Mouse (Mus musculus) hindbrain, embryonic 15.5 days (tissue): ENCODE measurements around the gene Card6. TPM values are rescaled to one million over a fixed set of nuclear protein-coding genes. Genes with fewer than 3 reads are reported as not detected.

ENCODE experiments used
- ATAC-seq: fragments of 200-750 bp; cut with Nextera tagmentation; 2 replicates; pipeline ENCODE4 v1.8.0; 2017; ENCODE audit warnings: low read depth, moderate number of reproducible peaks, moderate TSS enrichment; ENCODE audit not compliant: low FRiP score
- H3K27ac ChIP-seq: fragments of 300-500 bp; sonication (generic); replicated peaks from 2 replicates; pipeline ENCODE4 v1.5.1; 2015; ENCODE audit warnings: mild to moderate bottlenecking, inconsistent platforms
- H3K27me3 ChIP-seq: fragments of 300-500 bp; sonication (generic); 2 replicates; pipeline ENCODE4 v1.6.1; 2015; ENCODE audit warnings: control low read depth, inconsistent platforms
- H3K36me3 ChIP-seq: fragments of 300-500 bp; sonication (generic); 2 replicates; pipeline ENCODE4 v1.6.1; 2015; ENCODE audit warnings: control low read depth, inconsistent platforms
- H3K4me1 ChIP-seq: fragments of 300-500 bp; sonication (generic); replicated peaks from 2 replicates; pipeline ENCODE4 v1.6.1; 2015; ENCODE audit warnings: control low read depth, inconsistent platforms
- H3K4me2 ChIP-seq: fragments of 300-500 bp; sonication (generic); 2 replicates; pipeline ENCODE4 v1.6.1; 2015; ENCODE audit warnings: moderate library complexity, mild to moderate bottlenecking, inconsistent platforms
- H3K4me3 ChIP-seq: fragments of 300-500 bp; sonication (generic); 2 replicates; pipeline ENCODE4 v1.5.1; 2015; ENCODE audit warnings: mild to moderate bottlenecking, inconsistent platforms
- H3K9ac ChIP-seq: fragments of 300-500 bp; sonication (generic); 2 replicates; pipeline ENCODE4 v1.6.1; 2015; ENCODE audit warnings: inconsistent platforms
- H3K9me3 ChIP-seq: fragments of 300-500 bp; sonication (generic); 2 replicates; pipeline ENCODE4 v1.6.1; 2016; ENCODE audit warnings: control low read depth, inconsistent platforms
- whole genome bisulfite sequencing: fragments of 180-500 bp; shearing (Covaris S2); methylation state at CpG from one replicate; pipeline ENCODE4 v1.1.7; 2015; 5-methylcytosine and 5-hydroxymethylcytosine counted together
- polyA plus RNA-seq: library from polyadenylated mRNA; unstranded; fragments of >200 nt; fragmentation: Nextera tagmentation; extraction: Ambion mirVana; gene quantifications from 2 replicates; pipeline ENCODE4 v1.2.1, GENCODE M21; 2015

Gene Card6
- 0.58 and 0.64 TPM in 2 replicates for polyA plus RNA-seq

DNA sequence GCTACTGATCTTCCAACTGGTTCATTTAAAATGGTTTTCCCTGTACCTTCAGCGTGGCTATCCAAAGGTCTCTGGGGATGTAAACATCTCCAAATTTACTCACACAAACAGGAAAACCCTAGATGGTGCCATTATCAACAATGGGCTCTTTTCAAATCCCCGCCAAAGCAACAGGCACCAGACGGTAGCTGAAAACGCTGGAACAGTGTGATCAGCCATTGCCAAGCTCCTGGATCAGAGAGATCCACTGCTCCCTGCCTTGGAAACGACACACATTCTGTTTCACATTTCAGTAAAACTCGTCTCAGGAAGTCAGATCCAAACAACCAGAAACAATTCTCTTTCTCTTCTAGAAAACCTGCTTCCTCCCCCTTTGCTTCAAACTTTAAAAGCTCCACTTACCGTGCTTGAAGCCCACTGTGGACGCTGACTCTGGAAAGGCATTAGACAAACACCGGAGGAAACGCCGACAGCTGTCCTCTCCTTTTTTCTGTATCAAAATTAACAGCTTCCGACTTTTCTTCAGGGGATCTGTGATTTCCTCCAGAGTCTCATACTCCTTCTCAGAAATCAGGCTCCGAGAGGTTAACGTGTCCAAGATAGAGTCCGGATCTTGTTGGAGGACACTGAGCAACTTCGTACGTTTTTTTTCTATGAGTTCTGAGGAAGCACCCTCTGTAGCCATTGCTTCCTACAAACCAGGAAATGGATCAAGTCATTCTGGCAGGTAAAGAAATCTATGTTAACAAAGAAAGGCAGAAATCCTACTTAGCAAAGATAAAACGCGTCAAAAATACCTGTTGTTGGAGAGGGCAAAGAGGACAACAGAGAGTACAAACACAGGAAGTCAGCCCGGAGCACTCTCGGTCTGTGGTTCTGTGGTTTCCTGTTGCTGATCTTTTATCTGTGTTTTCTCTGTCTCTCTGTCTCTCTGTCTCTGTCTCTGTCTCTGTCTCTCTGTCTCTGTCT lies at the start of gene Card6:
Card6 (minus strand) TSS at position 854 of the 969 bp plus-strand sequence.
- Histone ChIP-seq H3K4me2 (peak within 1 kb of the TSS; percentile 3; the same call in 1 of the 2 replicates), H3K27me3 (no peaks in the 10 kb centered on the region), H3K36me3 (no peaks in the 10 kb centered on the region), H3K4me1 (no peaks in the 10 kb centered on the region), H3K4me3 (peak within 1 kb of the TSS; percentile 11; the same call in 1 of the 2 replicates), H3K9ac (no peak within 1 kb of the TSS), H3K9me3 (no peaks in the 10 kb centered on the region), H3K27ac (no peak within 1 kb of the TSS; the same call in 1 of the 2 replicates)
- no peak for ATAC-seq
- WGBS, result 75% methylated on average over 21 of the region's 21 CpGs

GRCm38 (mm10) chr15:5157386-5157785 lies 49.0 kb upstream of the Card6 start:
- no peak overlapping the region for H3K4me3 ChIP-seq

DNA sequence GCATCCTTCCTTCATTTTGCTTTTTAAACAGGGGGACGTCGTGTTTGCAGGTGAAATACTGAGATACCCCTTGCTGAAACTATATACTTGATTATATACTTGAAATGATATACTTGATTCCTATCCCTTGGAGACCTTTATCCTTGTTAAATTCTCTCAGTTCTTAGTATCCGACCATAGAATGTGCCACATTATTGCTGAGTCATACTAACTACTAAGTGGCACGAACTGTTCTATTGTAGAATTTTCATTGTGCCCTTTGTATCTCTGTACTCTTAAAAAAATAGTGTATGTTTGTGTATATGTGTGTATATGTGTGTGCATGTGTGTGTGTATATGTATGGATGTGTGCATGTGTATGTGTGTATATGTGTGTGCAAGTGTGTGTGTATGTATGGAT lies 48.0 kb upstream of the Card6 start:
- H3K4me1 ChIP-seq, result peaks cover 6% of the 10 kb centered on the region; the same call in 1 of the 2 replicates
- no peaks in the 10 kb centered on the region for H3K9me3 ChIP-seq
- ATAC-seq, result no peak
- H3K9ac ChIP-seq, result no peak overlapping the region
- H3K27ac ChIP-seq, result no peak overlapping the region
- peaks cover under 1% of the 10 kb centered on the region; the same call in 1 of the 2 replicates for H3K36me3 ChIP-seq
- 84% methylated on average over 4 of the region's 4 CpGs for WGBS
- no peak overlapping the region for H3K4me2 ChIP-seq
- H3K27me3 ChIP-seq, result no peaks in the 10 kb centered on the region
- H3K4me3 ChIP-seq, result no peak overlapping the region

More at GRCm38 (mm10) chr15:5157386-5157785, 49.0 kb upstream of the Card6 start:
- WGBS, result 55% methylated on average over 1 of the region's 1 CpGs
- no peak overlapping the region for H3K27ac ChIP-seq
- no peak for ATAC-seq
- no peak overlapping the region for H3K4me2 ChIP-seq
- H3K36me3 ChIP-seq, result peaks cover 4% of the 10 kb centered on the region; the same call in 1 of the 2 replicates
- no peaks in the 10 kb centered on the region for H3K27me3 ChIP-seq
- no peaks in the 10 kb centered on the region for H3K9me3 ChIP-seq
- H3K9ac ChIP-seq, result no peak overlapping the region
- peaks cover 6% of the 10 kb centered on the region; the same call in 1 of the 2 replicates for H3K4me1 ChIP-seq

- no peak overlapping the region for H3K9ac ChIP-seq
- WGBS, result 64% methylated on average over 5 of the region's 5 CpGs
- H3K36me3 ChIP-seq, result no peaks in the 10 kb centered on the region
- no peak for ATAC-seq
- H3K27me3 ChIP-seq, result no peaks in the 10 kb centered on the region
- no peak overlapping the region for H3K4me3 ChIP-seq
- no peak overlapping the region for H3K4me2 ChIP-seq
- no peaks in the 10 kb centered on the region for H3K9me3 ChIP-seq
- no peak overlapping the region for H3K27ac ChIP-seq
- H3K4me1 ChIP-seq, result peaks cover 6% of the 10 kb centered on the region; the same call in 1 of the 2 replicates
Observed at GRCm38 (mm10) chr15:5155093-5155492, 46.8 kb upstream of the Card6 start.

GRCm38 (mm10) chr15:5154621-5155020 lies 46.3 kb upstream of the Card6 start:
- H3K9me3 ChIP-seq, result no peaks in the 10 kb centered on the region
- H3K4me3 ChIP-seq, result no peak overlapping the region
- peaks cover 6% of the 10 kb centered on the region; the same call in 1 of the 2 replicates for H3K4me1 ChIP-seq
- H3K27me3 ChIP-seq, result no peaks in the 10 kb centered on the region
- H3K4me2 ChIP-seq, result no peak overlapping the region
- no peaks in the 10 kb centered on the region for H3K36me3 ChIP-seq
- no peak for ATAC-seq
- no peak overlapping the region for H3K27ac ChIP-seq
- 88% methylated on average over 9 of the region's 9 CpGs for WGBS
- H3K9ac ChIP-seq, result no peak overlapping the region

DNA sequence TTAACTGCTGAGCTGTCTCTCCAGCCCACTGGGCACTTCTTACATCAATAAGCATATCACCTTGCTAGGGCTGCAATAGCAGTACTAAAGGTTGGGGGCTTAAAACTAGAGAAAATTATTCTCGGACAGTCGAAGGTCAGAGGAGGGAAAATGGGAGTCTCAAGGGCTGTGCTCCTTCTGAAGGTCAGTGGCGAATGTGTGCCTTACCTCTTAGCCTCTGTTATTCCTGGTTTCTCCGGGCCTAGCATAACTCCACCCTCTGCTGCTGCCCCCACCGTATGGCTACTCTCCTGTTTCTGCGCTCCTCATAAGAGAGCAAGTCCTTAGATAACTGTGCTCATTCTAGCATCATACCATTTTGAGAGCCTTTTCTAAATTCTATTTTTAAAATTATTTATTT lies 43.8 kb upstream of the Card6 start:
- no peak for ATAC-seq
- WGBS, result 94% methylated on average over 6 of the region's 6 CpGs
- Histone ChIP-seq H3K36me3 (no peaks in the 10 kb centered on the region), H3K4me1 (peaks cover 17% of the 10 kb centered on the region; the same call in 1 of the 2 replicates), H3K4me3 (no peak overlapping the region), H3K9ac (no peak overlapping the region), H3K27ac (no peak overlapping the region), H3K4me2 (no peak overlapping the region), H3K9me3 (no peaks in the 10 kb centered on the region), H3K27me3 (no peaks in the 10 kb centered on the region)

GRCm38 (mm10) chr15:5149187-5149586 lies 40.8 kb upstream of the Card6 start:
- 79% methylated on average over 4 of the region's 4 CpGs for WGBS
- Histone ChIP-seq H3K4me2 (no peak overlapping the region), H3K9me3 (no peaks in the 10 kb centered on the region), H3K27ac (no peak overlapping the region), H3K27me3 (no peaks in the 10 kb centered on the region), H3K9ac (no peak overlapping the region), H3K4me3 (no peak overlapping the region), H3K4me1 (peaks cover 29% of the 10 kb centered on the region), H3K36me3 (no peaks in the 10 kb centered on the region)
- ATAC-seq, result no peak

GRCm38 (mm10) chr15:5145196-5145945 lies 37.0 kb upstream of the Card6 start:
- ATAC-seq, result no peak
- H3K4me2 ChIP-seq, result peak overlapping the region; percentile 68
- no peak overlapping the region for H3K27ac ChIP-seq
- 57% methylated on average over 9 of the region's 9 CpGs for WGBS
- no peaks in the 10 kb centered on the region for H3K27me3 ChIP-seq
- no peak overlapping the region for H3K9ac ChIP-seq
- no peaks in the 10 kb centered on the region for H3K9me3 ChIP-seq
- H3K4me3 ChIP-seq, result peak overlapping the region; percentile 85
- no peaks in the 10 kb centered on the region for H3K36me3 ChIP-seq
- H3K4me1 ChIP-seq, result peaks cover 29% of the 10 kb centered on the region

GRCm38 (mm10) chr15:5144021-5144778 lies 35.9 kb upstream of the Card6 start:
- Histone ChIP-seq H3K4me1 (peaks cover 27% of the 10 kb centered on the region), H3K9ac (peak overlapping the region; percentile 83), H3K27me3 (no peaks in the 10 kb centered on the region), H3K27ac (peak overlapping the region; percentile 93), H3K4me3 (peak overlapping the region; percentile 85), H3K9me3 (no peaks in the 10 kb centered on the region), H3K36me3 (no peaks in the 10 kb centered on the region), H3K4me2 (peak overlapping the region; percentile 68)
- ATAC-seq, result peak; percentile 93
- 2% methylated on average over 58 of the region's 61 CpGs for WGBS

- peak within 1 kb of the TSS; percentile 83 for H3K9ac ChIP-seq
- peak within 1 kb of the TSS; percentile 68 for H3K4me2 ChIP-seq
- peak; percentile 94 for ATAC-seq
- H3K27ac ChIP-seq, result peak within 1 kb of the TSS; percentile 93
- H3K9me3 ChIP-seq, result no peaks in the 10 kb centered on the region
- peaks cover 22% of the 10 kb centered on the region for H3K4me1 ChIP-seq
- 0% methylated on average over 64 of the region's 80 CpGs for WGBS
- no peaks in the 10 kb centered on the region for H3K36me3 ChIP-seq
- H3K4me3 ChIP-seq, result peak within 1 kb of the TSS; percentile 85
- H3K27me3 ChIP-seq, result no peaks in the 10 kb centered on the region
Observed at GRCm38 (mm10) chr15:5143361-5144020, 35.2 kb upstream of the Card6 start, which contains the start of gene Prkaa1. Gene Prkaa1 (plus strand): TSS chr15:5143861.

GRCm38 (mm10) chr15:5142714-5143113 lies 34.4 kb upstream of the Card6 start:
- Histone ChIP-seq H3K9me3 (no peaks in the 10 kb centered on the region), H3K4me2 (peak overlapping the region; percentile 68), H3K4me1 (peaks cover 17% of the 10 kb centered on the region), H3K4me3 (peak overlapping the region; percentile 85; the same call in 1 of the 2 replicates), H3K27ac (no peak overlapping the region), H3K9ac (no peak overlapping the region), H3K27me3 (no peaks in the 10 kb centered on the region), H3K36me3 (no peaks in the 10 kb centered on the region)
- no peak for ATAC-seq
- WGBS, result 79% methylated on average over 5 of the region's 5 CpGs
